Mouse (Mus musculus): ENCODE results near the gene Olfr799. TPM values are rescaled to one million over a fixed set of nuclear protein-coding genes. Genes with fewer than 3 reads are reported as not detected.

Gene Olfr799
- total RNA-seq (2021): not detected
- long read RNA-seq, experiment 1: 0 reads
- long read RNA-seq, experiment 2: 0 reads

GRCm38 (mm10) chr10:129637184-129637583 lies at the start of gene Olfr799:
Gene Olfr799 (plus strand): TSS chr10:129637484.
- no peak for DNase-seq (ENCODE audit: low spot score)

GRCm38 (mm10) chr10:129612470-129612869 lies 24.8 kb upstream of the Olfr799 start, which contains the start of gene Olfr796:
Gene Olfr796 (minus strand): TSS chr10:129612570.
- no peak for DNase-seq (ENCODE audit: low spot score)

GRCm38 (mm10) chr10:129621724-129622123 lies 15.6 kb upstream of the Olfr799 start:
- DNase-seq (ENCODE audit: low spot score): no peak

GRCm38 (mm10) chr10:129623251-129623650 lies 14.0 kb upstream of the Olfr799 start:
- DNase-seq (ENCODE audit: low spot score): no peak

GRCm38 (mm10) chr10:129627834-129628233 lies 9.4 kb upstream of the Olfr799 start, which contains the start of gene Olfr798:
Gene Olfr798 (minus strand): TSS chr10:129627934.
- no peak for DNase-seq (ENCODE audit: low spot score)

GRCm38 (mm10) chr10:129651763-129652162 lies 14.5 kb downstream of the Olfr799 start:
- DNase-seq (ENCODE audit: low spot score): no peak

- no peak for DNase-seq (ENCODE audit: low spot score)
These were observed 20.1 kb downstream of the Olfr799 start, which contains the start of gene Olfr800 for GRCm38 (mm10) chr10:129657394-129657793. Gene Olfr800 (plus strand): TSS chr10:129657694.

- DNase-seq (ENCODE audit: low spot score): no peak
These were observed 36.5 kb downstream of the Olfr799 start, which contains the start of gene Olfr801 for GRCm38 (mm10) chr10:129673765-129674164. Gene Olfr801 (minus strand): TSS chr10:129673865.

- DNase-seq (ENCODE audit: low spot score): no peak
These were observed 50.8 kb downstream of the Olfr799 start, which contains the start of gene Olfr802 for GRCm38 (mm10) chr10:129688069-129688468. Gene Olfr802 (minus strand): TSS chr10:129688169.

GRCm38 (mm10) chr10:129694186-129694585 lies 56.9 kb downstream of the Olfr799 start, which contains the start of gene Olfr803:
Gene Olfr803 (minus strand): TSS chr10:129694286.
- no peak for DNase-seq (ENCODE audit: low spot score)

Other genes starting within 250 kb of the Olfr799 start
- gene Olfr785, start 232.1 kb upstream of the Olfr799 start, total RNA-seq (2021): not detected
- not detected for gene Olfr786, start 210.2 kb upstream of the Olfr799 start, total RNA-seq (2021)
- not detected for gene Olfr787, start 175.6 kb upstream of the Olfr799 start, total RNA-seq (2021)
- not detected for gene Olfr788, start 166.5 kb upstream of the Olfr799 start, total RNA-seq (2021)
- not detected for gene Olfr789, start 152.7 kb upstream of the Olfr799 start, total RNA-seq (2021)
- gene Olfr790, start 139.0 kb upstream of the Olfr799 start, total RNA-seq (2021): not detected
- gene Olfr791, start 115.7 kb upstream of the Olfr799 start, total RNA-seq (2021): not detected
- gene Olfr792, start 98.3 kb upstream of the Olfr799 start, total RNA-seq (2021): not detected
- not detected for gene Olfr794, start 69.8 kb upstream of the Olfr799 start, total RNA-seq (2021)
- not detected for gene Olfr796, start 24.9 kb upstream of the Olfr799 start, total RNA-seq (2021)
- gene Olfr798, start 9.6 kb upstream of the Olfr799 start, total RNA-seq (2021): not detected
- not detected for gene Olfr800, start 20.2 kb downstream of the Olfr799 start, total RNA-seq (2021)
- not detected for gene Olfr801, start 36.4 kb downstream of the Olfr799 start, total RNA-seq (2021)
- not detected for gene Olfr802, start 50.7 kb downstream of the Olfr799 start, total RNA-seq (2021)
- gene Olfr803, start 56.8 kb downstream of the Olfr799 start, total RNA-seq (2021): not detected
- not detected for gene Olfr804, start 65.7 kb downstream of the Olfr799 start, total RNA-seq (2021)
- not detected for gene Olfr805, start 91.9 kb downstream of the Olfr799 start, total RNA-seq (2021)
- not detected for gene Olfr806, start 104.4 kb downstream of the Olfr799 start, total RNA-seq (2021)
- gene Olfr807, start 120.3 kb downstream of the Olfr799 start, total RNA-seq (2021): not detected
- gene Olfr808, start 128.0 kb downstream of the Olfr799 start, total RNA-seq (2021): not detected
- gene Olfr809, start 137.2 kb downstream of the Olfr799 start, total RNA-seq (2021): not detected
- not detected for gene Olfr810, start 157.4 kb downstream of the Olfr799 start, total RNA-seq (2021)
- not detected for gene Olfr811, start 166.9 kb downstream of the Olfr799 start, total RNA-seq (2021)
- gene Olfr812, start 208.6 kb downstream of the Olfr799 start, total RNA-seq (2021): not detected
- not detected for gene Olfr813, start 217.9 kb downstream of the Olfr799 start, total RNA-seq (2021)
- not detected for gene Olfr814, start 242.4 kb downstream of the Olfr799 start, total RNA-seq (2021)